Mouse (Mus musculus) lung, embryonic 14.5 days (tissue): ENCODE measurements at regions not wholly inside any gene's neighbourhood (a gene's known extent, or its start where the extent isn't known, plus 50 kb on each side); places are given as distances from the start of the nearest gene placed in this dataset.

Source experiments
- ATAC-seq: fragments of 200-750 bp; cut with Nextera tagmentation; 2 replicates; pipeline ENCODE4 v1.8.0; 2017; ENCODE audit warnings: mild to moderate bottlenecking, moderate TSS enrichment, moderate library complexity; ENCODE audit not compliant: insufficient read depth
- DNase-seq: peaks from one replicate; pipeline ENCODE4 v3.0.0-alpha.2; 2015
- H3K27ac ChIP-seq: fragments of 300-500 bp; sonication (generic); 2 replicates; pipeline ENCODE4 v1.5.1; 2014; ENCODE audit warnings: low read depth, mild to moderate bottlenecking, moderate library complexity
- H3K27me3 ChIP-seq: fragments of 300-500 bp; sonication (generic); 2 replicates; pipeline ENCODE4 v1.6.1; 2014; ENCODE audit warnings: low read length, control low read depth; ENCODE audit not compliant: insufficient read depth
- H3K36me3 ChIP-seq: fragments of 300-500 bp; sonication (generic); 2 replicates; pipeline ENCODE4 v1.6.1; 2014; ENCODE audit warnings: control low read depth; ENCODE audit not compliant: insufficient read depth
- H3K4me1 ChIP-seq: fragments of 300-500 bp; sonication (generic); 2 replicates; pipeline ENCODE4 v1.6.1; 2014; ENCODE audit warnings: antibody characterized with exemption, control low read depth; ENCODE audit not compliant: insufficient read depth
- H3K4me2 ChIP-seq: fragments of 300-500 bp; sonication (generic); 2 replicates; pipeline ENCODE4 v1.6.1; 2014; ENCODE audit warnings: mild to moderate bottlenecking
- H3K4me3 ChIP-seq: fragments of 300-500 bp; sonication (generic); 2 replicates; pipeline ENCODE4 v1.5.1; 2014; ENCODE audit warnings: low read depth, low read length
- H3K9ac ChIP-seq: fragments of 300-500 bp; sonication (generic); 2 replicates; pipeline ENCODE4 v1.6.1; 2014
- H3K9me3 ChIP-seq: fragments of 300-500 bp; sonication (generic); 2 replicates; pipeline ENCODE4 v1.6.1; 2016; ENCODE audit warnings: low read depth, low read length, control low read depth
- CTCF ChIP-seq: IDR thresholded peaks from 2 replicates; pipeline ENCODE4 v1.5.1; 2016; ENCODE audit warnings: antibody characterized with exemption, low read depth
- WGBS: fragments of 180-500 bp; shearing (Covaris S2); extraction: QIAGEN DNeasy Blood & Tissue Kit; methylation state at CpG from one replicate; pipeline ENCODE4 v1.1.7; 2014; 5-methylcytosine and 5-hydroxymethylcytosine counted together

DNA sequence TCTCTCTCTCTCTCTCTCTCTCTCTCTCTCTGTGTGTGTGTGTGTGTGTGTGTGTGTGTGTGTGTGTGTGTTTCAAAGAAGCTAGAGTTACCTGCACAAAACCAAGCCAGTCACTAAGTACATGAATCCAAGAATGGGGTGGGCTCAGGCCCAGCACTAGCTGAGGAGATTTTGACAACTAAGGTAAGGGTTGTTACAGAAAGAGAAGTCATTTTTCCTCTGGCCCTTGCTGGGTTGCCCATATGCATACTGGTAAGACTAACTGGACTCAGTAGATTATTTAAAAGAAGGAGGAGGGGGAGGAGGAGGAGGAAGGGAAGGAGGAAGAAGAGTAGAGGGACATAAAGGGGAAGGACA lies 62.4 kb upstream of the Sv2b start:
- H3K9me3 ChIP-seq, result no peaks in the 10 kb centered on the region
- no peak overlapping the region for H3K27ac ChIP-seq
- H3K4me1 ChIP-seq, result no peaks in the 10 kb centered on the region
- no peak for ATAC-seq
- H3K9ac ChIP-seq, result no peak overlapping the region
- H3K27me3 ChIP-seq, result no peaks in the 10 kb centered on the region
- no peak for TF ChIP-seq CTCF
- no peak overlapping the region for H3K4me3 ChIP-seq
- H3K36me3 ChIP-seq, result no peaks in the 10 kb centered on the region
- DNase-seq, result no peak
- H3K4me2 ChIP-seq, result no peak overlapping the region

DNA sequence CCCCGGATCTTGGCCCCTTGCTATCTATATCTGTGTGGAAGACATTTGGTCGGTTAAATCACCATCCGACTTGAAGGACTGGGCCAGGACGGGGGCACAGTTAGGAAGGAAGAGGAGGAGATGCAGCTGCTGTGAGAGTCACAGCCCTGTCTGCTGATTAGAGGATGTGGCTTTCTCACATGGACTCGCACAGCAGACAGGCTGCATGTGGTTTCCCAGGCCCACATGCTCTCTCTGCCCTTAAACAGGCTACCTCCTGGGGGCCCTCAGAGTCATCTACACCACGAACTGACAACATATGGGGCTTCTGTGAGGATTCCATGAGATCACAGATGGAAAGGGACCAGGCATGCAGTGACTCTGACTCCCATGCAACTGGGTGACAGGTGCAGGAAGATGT lies 62.9 kb upstream of the Sv2b start:
- Histone ChIP-seq H3K4me2 (no peak overlapping the region), H3K9me3 (no peaks in the 10 kb centered on the region), H3K9ac (no peak overlapping the region), H3K36me3 (no peaks in the 10 kb centered on the region), H3K4me3 (no peak overlapping the region), H3K27me3 (no peaks in the 10 kb centered on the region), H3K27ac (no peak overlapping the region), H3K4me1 (no peaks in the 10 kb centered on the region)
- DNase-seq (no peak), ATAC-seq (no peak)
- TF ChIP-seq CTCF, result no peak
- WGBS, result 29% methylated on average over 6 of the region's 6 CpGs

DNA sequence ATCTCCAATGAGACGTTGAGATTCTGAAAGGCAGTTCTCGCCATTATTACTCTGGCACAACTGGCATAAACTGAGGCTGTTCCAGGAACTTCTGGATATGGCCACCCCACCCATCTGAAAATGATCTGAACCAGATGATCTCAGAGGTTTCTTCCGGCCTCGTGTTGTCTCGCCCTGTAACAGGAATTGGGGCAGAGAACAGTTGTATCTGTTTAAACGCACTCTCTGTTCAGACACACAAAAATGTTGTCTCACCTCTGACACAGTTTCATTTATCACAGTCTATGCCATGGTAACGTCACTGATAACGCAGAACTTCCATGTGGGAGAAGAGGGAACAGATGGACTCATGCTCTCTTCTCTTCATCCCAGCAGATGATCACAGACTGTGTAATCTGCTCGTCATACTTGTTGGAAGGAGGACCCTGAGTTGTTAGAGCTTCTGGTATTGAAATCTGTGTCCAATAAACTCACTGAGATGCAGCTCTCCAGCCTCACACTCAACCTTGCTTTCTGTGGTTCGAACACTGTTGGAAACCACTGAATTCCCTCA lies 63.9 kb upstream of the Sv2b start:
- ATAC-seq, result no peak
- Histone ChIP-seq H3K27ac (no peak overlapping the region), H3K4me3 (no peak overlapping the region), H3K9ac (no peak overlapping the region), H3K9me3 (no peaks in the 10 kb centered on the region), H3K27me3 (no peaks in the 10 kb centered on the region), H3K4me2 (no peak overlapping the region), H3K4me1 (no peaks in the 10 kb centered on the region), H3K36me3 (no peaks in the 10 kb centered on the region)
- DNase-seq, result no peak
- 43% methylated on average over 10 of the region's 10 CpGs for WGBS
- no peak for TF ChIP-seq CTCF

DNA sequence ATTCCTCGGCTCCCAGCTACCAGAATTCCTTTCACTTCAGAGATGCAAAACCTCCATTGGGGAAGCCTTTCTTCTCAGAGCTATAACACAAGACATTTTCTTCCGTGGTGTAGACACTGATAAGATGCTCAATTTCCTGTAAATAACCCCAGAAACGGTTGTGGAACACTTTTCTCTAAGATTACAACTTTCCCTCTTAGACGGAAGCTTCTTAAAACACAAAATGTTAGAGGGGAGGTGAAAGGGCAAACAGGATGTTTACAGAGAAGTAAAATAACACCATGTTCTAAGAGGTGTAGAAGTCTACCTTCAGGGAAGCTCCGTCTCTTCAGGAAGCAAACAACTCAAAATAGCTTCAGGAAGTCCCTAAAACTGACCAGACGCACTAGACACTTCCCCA lies 65.4 kb upstream of the Sv2b start:
- Histone ChIP-seq H3K4me1 (no peaks in the 10 kb centered on the region), H3K9ac (no peak overlapping the region), H3K27ac (no peak overlapping the region), H3K36me3 (no peaks in the 10 kb centered on the region), H3K9me3 (no peaks in the 10 kb centered on the region), H3K4me3 (no peak overlapping the region), H3K27me3 (no peaks in the 10 kb centered on the region), H3K4me2 (no peak overlapping the region)
- TF ChIP-seq CTCF, result no peak
- ATAC-seq (no peak), DNase-seq (no peak)
- WGBS, result 57% methylated on average over 6 of the region's 6 CpGs

DNA sequence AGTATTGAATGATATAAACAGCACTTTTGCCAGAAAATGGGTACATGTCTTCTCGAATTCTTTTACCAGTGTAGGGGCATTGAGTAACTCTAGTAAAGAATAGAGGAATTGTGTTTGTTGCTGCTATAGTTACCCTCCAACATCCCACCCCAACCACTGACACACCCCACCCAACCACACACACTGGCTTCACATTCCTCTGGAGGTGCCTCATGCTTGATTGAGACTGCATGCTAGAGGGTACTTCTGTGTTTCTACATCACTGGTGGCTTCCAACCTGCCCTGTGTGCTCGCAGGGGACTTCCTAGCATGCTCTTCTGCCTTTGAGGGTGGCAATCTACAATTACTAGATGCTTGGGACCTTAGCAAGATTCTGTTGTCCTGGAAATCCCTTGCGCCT lies 70.5 kb upstream of the Sv2b start:
- no peaks in the 10 kb centered on the region for H3K4me1 ChIP-seq
- no peak overlapping the region for H3K4me3 ChIP-seq
- no peak overlapping the region for H3K4me2 ChIP-seq
- H3K9me3 ChIP-seq, result no peaks in the 10 kb centered on the region
- H3K36me3 ChIP-seq, result no peaks in the 10 kb centered on the region
- H3K9ac ChIP-seq, result no peak overlapping the region
- no peak overlapping the region for H3K27ac ChIP-seq
- DNase-seq, result no peak
- H3K27me3 ChIP-seq, result no peaks in the 10 kb centered on the region
- no peak for ATAC-seq
- WGBS, result 82% methylated on average over 3 of the region's 3 CpGs
- no peak for TF ChIP-seq CTCF

DNA sequence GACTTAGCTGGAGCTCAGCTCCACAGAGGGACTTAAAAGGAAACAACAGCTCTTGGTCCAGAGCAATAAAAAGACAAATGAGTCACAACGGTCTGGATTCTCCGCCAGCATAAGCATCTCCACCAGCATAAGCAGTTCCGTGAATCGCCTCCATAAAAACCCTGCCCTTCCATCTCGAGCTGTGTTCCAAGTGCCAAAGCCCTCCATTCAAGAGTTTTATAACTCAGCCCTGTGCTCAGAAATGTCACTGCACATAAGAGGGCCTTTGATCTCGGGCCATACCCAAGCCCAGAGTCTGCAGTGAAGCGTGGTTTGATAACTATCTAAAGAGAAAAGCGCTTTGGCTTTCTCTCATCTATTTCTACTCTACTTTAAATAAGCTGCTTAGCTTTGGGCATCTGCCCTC lies 70.8 kb upstream of the Akap13 start:
- no peak for TF ChIP-seq CTCF
- Histone ChIP-seq H3K27me3 (no peaks in the 10 kb centered on the region), H3K9me3 (no peaks in the 10 kb centered on the region), H3K36me3 (no peaks in the 10 kb centered on the region), H3K9ac (no peak overlapping the region), H3K4me2 (no peak overlapping the region), H3K4me1 (no peaks in the 10 kb centered on the region), H3K4me3 (no peak overlapping the region), H3K27ac (no peak overlapping the region)
- ATAC-seq, result no peak
- WGBS, result 49% methylated on average over 8 of the region's 8 CpGs
- DNase-seq, result peak; percentile 37

DNA sequence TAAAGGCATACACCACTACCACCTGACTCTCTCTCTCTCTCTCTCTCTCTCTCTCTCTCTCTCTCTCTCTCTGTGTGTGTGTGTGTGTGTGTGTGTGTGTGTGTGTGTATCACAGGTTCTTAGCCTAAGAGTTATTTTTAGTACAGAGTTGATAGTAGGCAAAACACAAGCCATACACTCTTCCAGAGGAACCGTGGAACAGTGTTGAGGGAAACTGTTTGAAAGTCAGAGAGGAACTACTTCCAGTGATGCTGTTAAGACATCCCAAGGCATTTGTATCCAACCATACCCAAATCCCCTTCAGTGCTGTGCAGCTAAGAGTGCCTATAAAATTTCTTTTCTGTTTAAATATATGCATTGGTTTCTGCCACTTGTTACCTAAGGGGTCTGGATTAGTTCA lies 68.3 kb upstream of the Akap13 start:
- ATAC-seq (no peak), DNase-seq (no peak)
- TF ChIP-seq CTCF, result no peak
- no peaks in the 10 kb centered on the region for H3K36me3 ChIP-seq
- no peak overlapping the region for H3K9ac ChIP-seq
- H3K4me2 ChIP-seq, result no peak overlapping the region
- no peak overlapping the region for H3K27ac ChIP-seq
- H3K27me3 ChIP-seq, result no peaks in the 10 kb centered on the region
- H3K9me3 ChIP-seq, result no peaks in the 10 kb centered on the region
- 65% methylated on average over 1 of the region's 1 CpGs for WGBS
- H3K4me3 ChIP-seq, result no peak overlapping the region
- no peaks in the 10 kb centered on the region for H3K4me1 ChIP-seq

DNA sequence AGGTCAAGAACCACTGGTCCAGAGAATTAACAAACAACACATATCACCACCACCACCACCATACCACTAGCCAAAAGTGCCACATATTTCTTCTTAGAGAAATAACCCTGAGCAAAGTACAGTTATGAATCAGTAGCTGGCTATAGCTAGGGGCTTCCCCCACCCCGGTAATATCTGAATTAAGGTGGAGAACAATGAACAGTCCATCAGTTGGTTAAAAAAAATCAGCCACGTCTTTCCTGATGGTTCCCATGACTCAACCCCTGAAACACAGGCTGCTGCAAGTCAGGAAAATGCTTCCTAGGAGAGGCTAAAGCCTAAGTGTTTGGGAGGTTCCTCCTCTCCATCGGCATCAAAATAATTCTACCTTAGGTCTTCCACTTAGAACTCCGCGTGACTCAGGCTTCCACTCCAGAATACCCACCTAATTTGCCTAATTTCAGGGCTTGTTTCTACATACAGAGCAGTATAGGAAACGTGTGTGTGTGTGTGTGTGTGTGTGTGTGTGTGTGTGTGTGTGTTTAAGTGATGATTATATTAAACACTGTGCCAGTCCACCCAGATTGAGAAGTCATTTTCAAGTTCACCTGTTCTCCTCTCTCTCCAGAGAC lies 67.4 kb upstream of the Akap13 start:
- Histone ChIP-seq H3K27me3 (no peaks in the 10 kb centered on the region), H3K36me3 (no peaks in the 10 kb centered on the region), H3K9me3 (no peaks in the 10 kb centered on the region), H3K27ac (no peak overlapping the region), H3K4me2 (no peak overlapping the region), H3K9ac (no peak overlapping the region), H3K4me1 (no peaks in the 10 kb centered on the region), H3K4me3 (no peak overlapping the region)
- 73% methylated on average over 6 of the region's 6 CpGs for WGBS
- no peak for TF ChIP-seq CTCF
- ATAC-seq (no peak), DNase-seq (no peak)
